Mouse (Mus musculus) liver, adult 2 months (tissue): ENCODE data around the gene Ager. TPM values are rescaled to one million over a fixed set of nuclear protein-coding genes. Genes with fewer than 3 reads are reported as not detected.

ENCODE experiments used
- DNase-seq: peaks from one replicate; pipeline ENCODE4 v3.0.0-alpha.2; 2011; ENCODE audit warnings: low read depth, low spot score; ENCODE audit errors: extremely low read depth
- H3K27ac ChIP-seq: fragments of 200-500 bp; replicated peaks from 2 replicates; pipeline ENCODE4 v1.5.1; 2012; ENCODE audit warnings: low read depth, mild to moderate bottlenecking, control low read depth, inconsistent platforms, low read length; ENCODE audit not compliant: insufficient read depth
- H3K27me3 ChIP-seq: fragments of 200-500 bp; 2 replicates; pipeline ENCODE4 v1.6.1; 2012; ENCODE audit warnings: mild to moderate bottlenecking, moderate library complexity, low read length, inconsistent platforms; ENCODE audit not compliant: control insufficient read depth, insufficient read depth
- H3K36me3 ChIP-seq: fragments of 200-500 bp; 2 replicates; pipeline ENCODE4 v1.6.1; 2012; ENCODE audit warnings: low read length, inconsistent platforms; ENCODE audit not compliant: control insufficient read depth, insufficient read depth
- H3K4me1 ChIP-seq: fragments of 200-500 bp; 2 replicates; pipeline ENCODE4 v1.6.1; 2011; ENCODE audit warnings: low read length; ENCODE audit not compliant: control insufficient read depth, insufficient read depth
- H3K4me3 ChIP-seq: fragments of 200-500 bp; 2 replicates; pipeline ENCODE4 v1.5.1; 2011; ENCODE audit warnings: low read depth, mild to moderate bottlenecking, control low read depth, low read length, moderate library complexity; ENCODE audit not compliant: insufficient read depth
- H3K79me2 ChIP-seq: fragments of 200-500 bp; 2 replicates; pipeline ENCODE4 v1.6.1; 2012; ENCODE audit warnings: inconsistent platforms, mild to moderate bottlenecking, low read length, moderate library complexity; ENCODE audit not compliant: control insufficient read depth, insufficient read depth
- H3K9ac ChIP-seq: fragments of 200-500 bp; 2 replicates; pipeline ENCODE4 v1.6.1; 2012; ENCODE audit warnings: low read depth, mild to moderate bottlenecking, control low read depth, inconsistent platforms, low read length
- CTCF ChIP-seq: fragments of 200-500 bp; IDR thresholded peaks from 2 replicates; pipeline ENCODE4 v1.5.1; 2011; ENCODE audit warnings: low read depth, low read length, control low read depth
- POLR2A ChIP-seq: fragments of 200-500 bp; IDR thresholded peaks from 2 replicates; pipeline ENCODE4 v1.6.1; 2011; ENCODE audit warnings: low read length, control low read depth; ENCODE audit not compliant: insufficient read depth; ENCODE audit errors: extremely low read depth
- WGBS: fragments of 180-500 bp; shearing (Covaris S2); methylation state at CpG from one replicate; pipeline ENCODE4 v1.1.7; 2018; 5-methylcytosine and 5-hydroxymethylcytosine counted together
- polyA plus RNA-seq: library from polyadenylated mRNA; depleted of rRNA; stranded (reverse); fragments of >200 nt; gene quantifications from 2 replicates; pipeline ENCODE4 v1.2.3, GENCODE M21; 2012
- total RNA-seq: library from RNA; depleted of rRNA; stranded (reverse); fragments of >200 nt; gene quantifications from 2 replicates; pipeline ENCODE4 v1.2.3, GENCODE M21; 2014

Ager gene
- total and polyA plus RNA-seq, 2 experiments, result 0.09 to 0.29 TPM

GRCm38 (mm10) chr17:34564003-34564421 is 33.6 kb upstream of the Ager start, which contains the start of gene Notch4:
Gene Notch4 (plus strand): TSS chr17:34564268.
- H3K4me1 ChIP-seq, result no peaks in the 10 kb centered on the region
- no peak for DNase-seq
- H3K4me3 ChIP-seq, result peak within 1 kb of the TSS; percentile 55
- TF ChIP-seq CTCF (no peak), POLR2A (no peak)
- H3K36me3 ChIP-seq, result no peaks in the 10 kb centered on the region
- 29% methylated on average over 6 of the region's 6 CpGs for WGBS
- peak within 1 kb of the TSS; percentile 25; the same call in 1 of the 2 replicates for H3K9ac ChIP-seq
- peak within 1 kb of the TSS; percentile 57 for H3K27ac ChIP-seq
- no peaks in the 10 kb centered on the region for H3K79me2 ChIP-seq
- no peaks in the 10 kb centered on the region for H3K27me3 ChIP-seq

DNA sequence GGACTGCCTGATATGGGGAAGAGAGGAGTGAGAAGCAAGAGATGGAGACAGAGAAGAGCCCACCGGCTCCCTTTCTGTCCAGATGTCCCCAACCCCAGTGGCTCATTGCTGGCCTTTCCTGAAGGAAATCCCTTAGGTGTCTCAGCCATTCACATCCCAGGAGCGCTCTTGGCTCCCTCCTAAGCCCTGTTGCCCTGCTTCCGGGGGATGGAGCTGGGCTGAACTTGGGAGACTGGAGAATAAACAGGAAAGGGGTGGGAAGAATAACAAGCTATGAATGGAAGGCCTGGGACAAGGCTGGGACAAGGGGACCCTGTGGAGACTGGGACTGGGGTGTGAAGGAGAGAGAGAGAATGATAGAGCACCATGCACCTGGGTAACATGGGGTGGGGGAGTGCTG is 32.9 kb upstream of the Ager start:
- Histone ChIP-seq H3K27ac (peak overlapping the region; percentile 57), H3K4me1 (no peaks in the 10 kb centered on the region), H3K4me3 (peak overlapping the region; percentile 55), H3K36me3 (no peaks in the 10 kb centered on the region), H3K79me2 (no peaks in the 10 kb centered on the region), H3K27me3 (no peaks in the 10 kb centered on the region), H3K9ac (peak overlapping the region; percentile 25; the same call in 1 of the 2 replicates)
- TF ChIP-seq POLR2A (no peak), CTCF (no peak)
- WGBS, result 55% methylated on average over 3 of the region's 3 CpGs
- DNase-seq, result peak; percentile 12

- 61% methylated on average over 9 of the region's 9 CpGs for WGBS
- DNase-seq, result no peak
Measured at GRCm38 (mm10) chr17:34567311-34567710, 30.4 kb upstream of the Ager start.

GRCm38 (mm10) chr17:34568421-34568820 is 29.2 kb upstream of the Ager start:
- no peaks in the 10 kb centered on the region for H3K27me3 ChIP-seq
- TF ChIP-seq CTCF, result no peak
- no peak for TF ChIP-seq POLR2A
- H3K79me2 ChIP-seq, result no peaks in the 10 kb centered on the region
- no peak overlapping the region for H3K4me3 ChIP-seq
- H3K27ac ChIP-seq, result no peak overlapping the region
- 84% methylated on average over 13 of the region's 13 CpGs for WGBS
- no peaks in the 10 kb centered on the region for H3K4me1 ChIP-seq
- H3K36me3 ChIP-seq, result no peaks in the 10 kb centered on the region
- DNase-seq, result no peak
- H3K9ac ChIP-seq, result no peak overlapping the region

More at GRCm38 (mm10) chr17:34567311-34567710, 30.4 kb upstream of the Ager start:
- Histone ChIP-seq H3K4me1 (no peaks in the 10 kb centered on the region), H3K27me3 (no peaks in the 10 kb centered on the region), H3K4me3 (no peak overlapping the region), H3K27ac (no peak overlapping the region), H3K36me3 (no peaks in the 10 kb centered on the region), H3K79me2 (no peaks in the 10 kb centered on the region), H3K9ac (no peak overlapping the region)
- TF ChIP-seq CTCF (no peak), POLR2A (no peak)

GRCm38 (mm10) chr17:34569919-34570318 is 27.7 kb upstream of the Ager start:
- Histone ChIP-seq H3K4me1 (no peaks in the 10 kb centered on the region), H3K79me2 (no peaks in the 10 kb centered on the region), H3K27me3 (no peaks in the 10 kb centered on the region), H3K27ac (no peak overlapping the region), H3K4me3 (no peak overlapping the region), H3K9ac (no peak overlapping the region), H3K36me3 (no peaks in the 10 kb centered on the region)
- no peak for DNase-seq
- TF ChIP-seq CTCF, result no peak
- TF ChIP-seq POLR2A, result no peak
- 84% methylated on average over 4 of the region's 4 CpGs for WGBS

GRCm38 (mm10) chr17:34571875-34572274 is 25.8 kb upstream of the Ager start:
- H3K9ac ChIP-seq, result no peak overlapping the region
- H3K27me3 ChIP-seq, result no peaks in the 10 kb centered on the region
- H3K36me3 ChIP-seq, result no peaks in the 10 kb centered on the region
- DNase-seq, result no peak
- no peak for TF ChIP-seq POLR2A
- TF ChIP-seq CTCF, result peak; percentile 79
- H3K4me3 ChIP-seq, result no peak overlapping the region
- H3K27ac ChIP-seq, result no peak overlapping the region
- WGBS, result 28% methylated on average over 5 of the region's 5 CpGs
- H3K4me1 ChIP-seq, result no peaks in the 10 kb centered on the region
- H3K79me2 ChIP-seq, result no peaks in the 10 kb centered on the region
